Mouse (Mus musculus) skeletal muscle tissue, adult 2 months (tissue): ENCODE results near the gene Slc34a3.

Source experiments
- DNase-seq: peaks from one replicate; pipeline ENCODE4 v3.0.0-alpha.2; 2012; ENCODE audit warnings: low read depth, low spot score

Slc34a3 gene

DNA sequence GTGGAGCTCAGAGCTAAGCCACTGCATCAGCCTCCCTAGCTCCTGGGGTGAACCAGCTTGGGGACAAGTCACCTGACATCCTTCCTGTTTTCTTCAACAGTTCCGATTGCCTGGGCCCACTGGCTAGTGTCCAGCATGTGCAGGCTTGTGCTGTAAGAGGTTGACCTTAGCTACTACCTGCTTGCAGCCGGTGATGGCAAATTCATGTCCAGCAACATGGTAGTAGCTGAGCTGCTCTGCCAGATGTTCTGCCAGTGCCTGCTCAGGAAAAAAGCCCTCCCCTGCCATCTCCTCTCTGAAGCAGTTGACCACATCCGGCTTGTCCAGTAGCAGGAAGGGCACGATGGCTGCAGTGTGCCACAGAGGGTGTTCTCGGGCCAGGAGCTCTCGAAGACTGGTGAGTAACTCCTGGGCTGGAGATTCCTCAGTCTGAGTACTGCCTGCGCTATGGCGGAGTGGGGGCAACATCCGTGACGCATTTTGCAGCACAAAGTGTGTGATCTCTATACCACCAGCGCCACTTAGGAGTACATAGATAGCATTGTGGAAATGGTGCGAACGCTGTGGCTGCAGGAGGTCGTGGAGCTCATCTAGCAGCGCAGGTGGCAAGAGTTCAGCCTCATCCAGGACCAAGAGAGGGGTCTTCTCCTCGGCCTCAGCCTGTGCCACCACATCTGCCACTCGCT, 39.5 kb downstream of the Slc34a3 start:
- no peak for DNase-seq

DNA sequence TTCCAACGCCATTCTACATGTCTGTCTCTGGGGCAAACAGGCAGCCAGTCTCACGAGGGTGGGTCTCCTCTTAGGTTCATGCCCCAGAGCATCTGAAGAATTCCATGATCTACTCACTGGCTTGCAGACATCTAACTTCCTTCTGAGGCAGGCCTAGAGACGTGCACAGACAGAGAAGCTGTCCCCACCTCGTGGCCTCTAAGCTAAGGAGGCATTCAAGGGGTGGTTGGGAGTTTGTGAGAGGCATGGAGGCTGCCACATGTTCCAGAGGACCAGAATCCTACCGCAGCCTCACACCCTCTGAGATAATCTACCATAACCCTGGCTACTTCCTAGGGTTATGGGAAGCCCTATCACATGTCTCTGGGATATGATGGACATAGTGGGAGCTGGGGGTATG, 40.2 kb downstream of the Slc34a3 start:
- no peak for DNase-seq

DNA sequence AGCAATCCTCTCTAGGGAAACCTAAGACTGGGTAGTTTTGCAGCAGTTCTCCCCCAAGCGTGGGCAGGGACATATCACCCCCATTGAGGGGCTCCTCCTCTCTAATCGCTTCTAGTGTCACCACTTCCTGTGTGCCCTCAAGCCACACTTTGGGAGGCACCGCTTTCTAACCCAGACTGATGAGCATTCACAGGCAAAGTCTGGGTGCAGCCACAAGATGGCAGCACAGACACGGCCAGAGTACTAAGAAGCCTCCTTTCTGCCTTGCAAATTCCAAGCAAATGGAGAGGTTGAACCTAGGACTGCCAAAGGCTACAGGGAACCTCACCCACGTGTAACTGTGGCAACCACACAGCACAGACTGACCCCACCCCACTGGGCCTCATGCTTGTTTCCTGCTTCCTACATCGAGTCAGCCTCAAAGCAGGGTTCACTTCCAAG, 40.8 kb downstream of the Slc34a3 start:
- DNase-seq = peak; percentile 85

DNA sequence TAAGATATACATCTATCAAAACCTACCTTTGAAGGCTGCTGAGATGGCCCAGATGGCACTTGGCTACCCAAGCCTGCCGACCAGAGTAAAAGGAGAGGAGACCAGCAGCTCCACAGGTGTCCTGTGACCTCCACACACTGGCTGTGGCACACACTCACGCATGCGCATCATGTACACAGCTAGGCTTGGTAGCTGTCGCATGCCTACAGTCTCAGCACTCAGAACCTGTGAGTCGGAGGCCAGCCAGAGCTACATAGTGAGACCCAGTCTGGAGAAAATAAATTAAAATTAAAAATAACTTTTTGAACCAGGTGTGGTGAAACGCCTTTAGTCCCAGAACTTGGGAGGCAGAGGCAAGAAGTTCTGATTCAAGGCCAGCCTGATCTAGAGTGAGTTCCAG, 46.3 kb downstream of the Slc34a3 start:
- no peak for DNase-seq

DNA sequence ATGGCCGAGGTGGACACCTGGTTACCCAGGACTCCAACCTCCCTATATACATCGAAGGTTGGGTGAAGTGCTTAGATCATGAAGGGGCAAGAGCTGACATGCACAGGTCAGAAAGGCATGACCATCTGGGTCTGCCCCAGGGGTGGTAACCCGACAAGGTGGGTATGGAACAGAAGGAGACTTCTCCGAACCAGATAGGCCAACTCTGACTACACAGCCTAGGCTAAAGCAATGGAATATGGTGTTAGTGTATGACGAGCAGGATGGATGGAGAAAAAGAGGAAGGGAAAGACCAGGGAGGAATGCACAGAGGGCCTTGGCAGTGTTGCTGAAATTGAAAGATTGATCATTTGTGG, 47.6 kb downstream of the Slc34a3 start:
- no peak for DNase-seq

DNA sequence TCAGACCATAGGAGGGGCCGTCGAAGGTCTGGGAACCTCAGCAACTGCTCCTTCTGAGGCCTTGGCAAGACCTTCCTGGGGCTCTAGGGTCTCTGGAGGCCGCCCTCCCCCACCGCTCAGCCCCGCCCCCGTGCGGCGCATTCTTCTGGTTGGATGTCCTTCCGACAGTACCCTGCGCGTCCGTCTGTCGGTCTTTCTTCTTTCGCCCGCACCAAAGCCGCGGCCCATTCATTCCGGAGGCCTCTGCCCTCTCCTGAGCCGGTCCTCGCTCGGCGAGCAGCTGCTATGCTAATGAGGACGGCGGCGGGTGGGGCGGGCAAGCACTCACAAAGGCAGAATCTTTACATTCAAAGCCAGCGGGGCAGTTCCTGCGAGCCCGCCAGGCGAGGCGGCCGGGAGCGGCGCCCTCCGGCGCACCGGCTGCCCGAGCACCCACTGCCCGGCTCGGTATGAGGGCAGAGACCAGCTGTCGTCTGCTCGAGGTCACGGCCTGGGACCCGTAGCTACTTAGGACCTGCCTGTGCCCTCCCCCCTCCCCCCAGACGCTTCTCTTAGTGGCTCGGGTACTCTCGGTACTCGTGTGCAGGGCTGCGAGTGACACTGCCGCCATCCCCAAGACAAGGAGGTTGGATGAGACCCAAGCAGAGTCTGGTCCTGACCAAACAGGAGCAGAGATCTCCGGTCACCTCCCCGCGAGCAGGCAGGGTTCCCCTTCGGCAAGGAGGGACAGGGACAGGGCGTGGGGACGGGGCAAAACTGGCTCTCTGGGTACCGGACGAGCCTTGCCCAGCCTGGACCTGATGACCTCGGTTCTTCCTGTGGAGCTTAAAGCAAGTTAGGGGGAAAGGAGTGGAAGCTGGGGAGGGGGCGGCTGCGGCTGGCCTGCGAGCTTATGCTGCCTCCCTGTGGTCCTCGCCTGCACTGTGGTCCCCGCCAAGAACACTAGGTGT, 48.3 kb downstream of the Slc34a3 start:
- DNase-seq = no peak

DNA sequence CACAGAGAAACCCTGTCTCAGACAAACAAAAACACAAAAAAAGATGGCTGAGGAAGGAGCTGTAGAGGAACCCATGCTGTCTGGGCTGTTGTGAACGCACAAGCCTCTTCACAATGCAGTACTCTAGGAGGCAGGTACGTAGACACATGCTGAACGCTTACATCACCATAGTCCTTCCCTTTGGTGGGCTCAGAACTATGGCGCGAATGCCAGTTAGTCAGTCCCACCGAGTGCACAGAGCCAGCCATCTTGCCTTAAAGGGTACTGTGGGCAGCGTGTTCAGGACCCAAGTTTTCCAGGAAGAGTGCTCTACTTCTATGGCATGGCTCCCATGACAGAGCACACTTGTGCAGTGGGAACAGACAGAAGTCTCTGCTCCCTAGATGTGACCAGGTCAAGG, 49.7 kb downstream of the Slc34a3 start:
- no peak for DNase-seq

DNA sequence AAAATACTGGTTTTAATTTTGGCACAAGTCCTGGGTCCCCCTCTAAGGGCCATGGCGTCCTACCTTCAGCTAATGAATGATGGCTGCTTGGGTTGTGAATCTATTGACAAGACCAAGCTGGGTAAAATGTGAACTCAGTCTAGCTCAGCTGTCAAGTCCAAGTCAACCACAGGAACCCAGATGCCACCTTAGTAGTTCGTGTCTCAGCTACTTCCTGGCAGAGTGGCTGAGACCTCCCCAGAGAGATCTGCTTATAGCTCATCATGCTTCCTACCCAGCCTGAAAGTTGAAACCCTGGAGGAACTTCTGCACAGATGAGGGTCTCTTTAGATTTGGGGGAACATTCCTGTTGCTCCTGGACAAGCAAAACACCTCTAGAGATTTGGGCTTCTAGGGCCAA, 50.8 kb downstream of the Slc34a3 start:
- DNase-seq = no peak

DNA sequence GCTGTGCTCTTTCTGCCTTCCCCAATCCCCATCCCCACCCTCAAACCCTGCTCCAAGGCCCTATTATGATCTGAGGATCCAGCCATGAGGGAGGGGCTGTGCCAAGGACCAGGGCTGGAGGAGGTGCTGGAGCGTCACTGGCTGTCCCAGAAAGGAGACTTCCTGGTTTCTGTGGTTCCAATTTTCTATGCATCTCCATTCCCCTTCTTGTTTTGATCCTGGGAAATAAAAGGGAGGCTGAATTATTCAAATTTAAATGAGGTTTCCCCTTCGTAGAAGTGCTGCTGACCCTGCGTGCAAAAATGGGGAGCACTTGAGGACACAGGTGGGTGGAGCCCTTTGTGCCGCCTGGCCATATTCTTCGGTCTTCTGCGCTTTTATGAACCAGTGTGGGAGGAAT, 51.5 kb downstream of the Slc34a3 start:
- no peak for DNase-seq

DNA sequence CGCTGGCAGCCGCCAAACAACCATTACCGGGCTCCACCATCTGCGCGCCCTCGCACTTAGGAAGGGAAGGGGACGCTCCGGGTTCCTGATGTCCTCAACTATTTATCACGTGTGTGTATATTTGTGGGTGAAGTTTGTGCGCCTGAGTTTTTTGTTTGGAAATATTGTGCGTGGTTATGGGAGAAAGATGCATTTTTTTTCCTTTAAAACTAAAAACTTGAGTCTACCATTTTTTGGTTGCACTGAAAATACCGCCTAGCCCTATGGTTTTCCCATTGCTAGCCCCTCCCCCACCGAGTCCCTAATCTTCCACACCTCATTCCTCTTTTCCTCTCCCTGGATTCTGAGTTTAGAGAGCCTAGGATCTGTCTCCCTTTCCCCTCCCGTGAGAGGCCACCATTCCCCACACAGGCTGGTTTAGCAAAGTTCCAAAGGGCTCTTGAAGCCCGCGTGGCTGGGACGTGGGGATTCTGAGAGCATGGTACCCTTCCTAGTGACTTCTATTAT, 52.2 kb downstream of the Slc34a3 start:
- no peak for DNase-seq

DNA sequence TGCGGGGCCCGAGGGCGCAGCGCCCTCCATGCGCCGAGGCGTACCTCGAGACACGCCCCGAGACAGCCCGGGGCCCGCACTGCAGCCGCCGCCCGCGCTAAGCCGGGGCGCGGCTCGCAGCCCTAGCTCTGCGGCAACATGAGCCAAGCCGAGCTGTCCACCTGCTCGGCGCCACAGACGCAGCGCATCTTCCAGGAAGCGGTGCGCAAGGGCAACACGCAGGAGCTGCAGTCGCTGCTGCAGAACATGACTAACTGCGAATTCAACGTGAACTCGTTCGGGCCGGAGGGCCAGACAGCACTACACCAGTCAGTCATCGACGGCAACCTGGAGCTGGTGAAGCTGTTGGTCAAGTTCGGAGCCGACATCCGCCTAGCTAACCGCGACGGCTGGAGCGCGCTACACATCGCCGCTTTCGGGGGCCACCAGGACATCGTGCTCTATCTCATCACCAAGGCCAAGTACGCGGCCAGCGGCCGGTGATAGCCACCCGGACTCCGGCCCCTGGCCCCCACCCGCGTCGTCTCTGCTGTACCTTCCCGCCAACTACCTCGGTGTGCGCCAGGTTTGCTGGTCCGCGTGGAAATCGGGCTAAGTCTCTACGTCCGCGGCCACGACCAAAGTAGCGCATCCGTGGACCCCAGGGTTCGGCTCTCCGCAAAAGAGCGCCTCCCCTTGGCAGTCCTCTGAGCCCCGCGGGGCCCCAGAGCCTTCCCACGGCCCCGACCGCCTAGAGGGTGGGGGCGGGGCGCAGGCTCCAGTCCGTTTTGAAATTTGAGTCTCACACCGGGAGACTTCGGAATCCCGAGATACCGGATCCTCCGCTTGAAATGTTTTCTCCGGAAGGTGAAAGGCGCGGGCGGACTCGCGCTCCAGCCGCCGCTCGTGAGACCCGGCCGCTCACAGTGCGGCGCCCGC, 52.9 kb downstream of the Slc34a3 start:
- DNase-seq = no peak

DNA sequence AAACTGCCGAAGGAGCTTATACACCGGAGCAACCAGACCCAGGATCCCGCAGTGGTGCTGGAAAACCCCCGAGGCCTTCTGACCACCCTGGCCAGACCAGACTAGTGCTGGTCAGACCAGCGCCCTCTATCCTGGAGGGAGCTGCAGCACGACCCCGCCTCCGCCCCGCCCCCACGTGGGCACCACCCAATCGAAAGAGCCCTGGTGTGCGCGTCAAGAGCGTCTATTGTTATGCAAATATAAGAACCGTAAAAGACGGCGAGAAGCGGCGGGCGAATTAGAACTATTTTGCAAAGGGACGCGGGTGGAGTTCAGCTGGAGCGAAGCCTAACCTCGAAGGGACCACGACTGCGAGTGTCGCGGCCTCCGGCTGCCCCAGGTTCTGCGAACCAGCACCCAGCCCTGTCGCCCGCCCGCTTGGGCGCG, 53.7 kb downstream of the Slc34a3 start, which contains the start of gene Nrarp:
TSS of gene Nrarp (plus strand) at position 281 of the 426 bp plus-strand sequence.
- DNase-seq = peak; percentile 77

DNA sequence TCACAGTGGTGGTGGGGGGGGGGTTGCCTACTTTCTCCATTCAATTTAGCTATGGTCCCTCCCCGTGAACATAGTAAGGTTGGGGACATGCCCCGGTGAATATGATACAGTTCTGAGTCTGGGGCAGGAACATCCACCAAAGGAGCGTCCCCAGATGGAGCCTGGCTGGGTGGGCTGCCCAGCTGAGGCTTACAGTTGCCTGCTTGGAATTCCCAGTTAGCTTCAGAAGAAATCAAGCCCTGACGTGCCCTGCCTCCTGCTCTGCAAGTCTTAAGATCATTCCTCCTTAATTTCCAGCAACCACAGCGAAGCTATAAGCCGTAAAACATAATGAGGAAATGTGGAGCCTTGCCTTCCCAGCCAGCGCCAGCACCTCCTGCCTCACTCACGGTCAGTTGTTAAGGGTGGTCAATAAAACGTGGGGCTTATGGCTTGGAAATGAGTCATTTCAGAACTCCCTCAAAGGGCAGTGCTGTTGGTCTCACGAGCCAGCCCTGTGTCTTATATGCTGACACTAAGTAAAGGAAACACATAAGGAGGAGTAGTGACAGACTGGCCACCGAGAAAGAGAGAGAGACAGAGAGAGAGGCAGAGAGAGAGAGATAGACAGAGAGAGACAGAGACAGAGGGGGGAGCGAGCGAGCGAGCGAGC, 54.5 kb downstream of the Slc34a3 start:
- DNase-seq = no peak
